In the genomic region with DNA sequence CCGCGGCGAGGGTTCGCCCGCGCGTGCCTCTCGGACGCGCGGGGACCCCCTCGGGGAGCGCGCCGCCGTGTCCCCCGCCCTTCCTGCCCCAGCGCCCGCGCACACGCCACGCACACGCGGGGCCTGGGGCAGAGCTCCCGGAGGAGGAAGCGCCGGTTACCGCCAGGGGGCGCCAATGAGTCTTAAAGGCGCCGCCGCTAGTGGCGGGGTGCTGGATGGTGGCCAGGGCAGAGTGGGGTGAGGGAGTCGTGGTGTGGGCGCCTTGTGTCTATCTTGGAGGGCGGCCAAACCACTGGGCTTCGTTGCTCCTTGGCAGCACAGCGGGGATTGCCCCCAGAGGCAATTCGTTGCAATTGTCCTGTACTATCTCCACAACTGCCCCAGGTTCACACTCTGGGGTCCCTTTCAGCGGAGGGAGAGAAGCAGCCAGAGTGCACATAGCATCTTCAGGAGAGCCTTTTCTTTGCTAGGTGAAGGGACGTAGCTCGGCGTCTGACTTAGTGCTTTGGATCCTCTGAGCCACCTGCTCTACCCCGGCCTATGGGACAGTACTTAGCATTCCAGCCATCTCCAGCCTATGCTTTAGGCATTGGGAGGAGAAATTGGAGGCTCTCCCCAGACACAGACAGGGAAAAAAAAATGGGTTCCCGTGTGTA, we compare ENCODE assay signal across 8 mouse cellular contexts. TPM values are rescaled to one million over a fixed set of nuclear protein-coding genes. Genes with fewer than 3 reads are reported as not detected.
DNase-seq lines count a peak whose midpoint lies in the region; ATAC-seq lines count a peak whose summit lies in the region.

No protein-coding gene starts in this region.

- peak overlapping the region; percentile 92 for H3K27ac ChIP-seq in intestine, embryonic 16.5 days (ENCODE audit: low read length)
- peak overlapping the region; percentile 92 for H3K27ac ChIP-seq in midbrain, embryonic 10.5 days (replicated peaks)

- H3K27me3 ChIP-seq in intestine, embryonic 16.5 days (replicated peaks; ENCODE audit: control insufficient read depth, insufficient read depth, low read length) = no peaks in the 10 kb centered on the region
- H3K27me3 ChIP-seq in midbrain, embryonic 10.5 days (ENCODE audit: low read depth, poor library complexity, severe bottlenecking) = peaks cover 36% of the 10 kb centered on the region

- peak overlapping the region; percentile 84 for H3K4me3 ChIP-seq in intestine, embryonic 16.5 days (ENCODE audit: low read length)
- H3K4me3 ChIP-seq in midbrain, embryonic 10.5 days = peak overlapping the region; percentile 84

- no peaks in the 10 kb centered on the region for H3K36me3 ChIP-seq in intestine, embryonic 16.5 days (ENCODE audit: control insufficient read depth, insufficient read depth, low read length)
- no peaks in the 10 kb centered on the region for H3K36me3 ChIP-seq in midbrain, embryonic 10.5 days

- H3K4me1 ChIP-seq in intestine, embryonic 16.5 days (ENCODE audit: control insufficient read depth, insufficient read depth, low read length) = peaks cover 52% of the 10 kb centered on the region
- H3K4me1 ChIP-seq in midbrain, embryonic 10.5 days = peaks cover 61% of the 10 kb centered on the region

- peak overlapping the region; percentile 87 for H3K9ac ChIP-seq in intestine, embryonic 16.5 days (ENCODE audit: low read depth, low read length)

- DNase-seq in adrenal gland, adult 18-20 months (ENCODE audit: low spot score in 2 of 2) = peak; percentile 91 to 97
- peak; percentile 90 for DNase-seq in embryo, embryonic 11 days
- peak; percentile 80 to 82 for DNase-seq in gastrocnemius, postnatal 36 days
- DNase-seq in left cerebral cortex, postnatal 36 days (ENCODE audit: low spot score in 2 of 2) = peak; percentile 90 to 91
- peak; percentile 83 for DNase-seq in midbrain, embryonic 10.5 days (ENCODE audit: low spot score)
- peak; percentile 79 to 82 for DNase-seq in right cerebral cortex, postnatal 36 days (ENCODE audit: low spot score in 2 of 2)
- DNase-seq in urinary bladder, postnatal 4 days (ENCODE audit: low spot score in 2 of 2) = peak; percentile 79 to 92

- peak overlapping the region; percentile 91 for H3K4me2 ChIP-seq in intestine, embryonic 16.5 days (ENCODE audit: low read depth, low read length)

- WGBS in intestine, embryonic 16.5 days = 2% methylated on average over 45 of the region's 45 CpGs
- WGBS in midbrain, embryonic 10.5 days = 2% methylated on average over 45 of the region's 45 CpGs

- no peaks in the 10 kb centered on the region for H3K9me3 ChIP-seq in intestine, embryonic 16.5 days (ENCODE audit: control insufficient read depth, low read length)
- no peaks in the 10 kb centered on the region for H3K9me3 ChIP-seq in midbrain, embryonic 10.5 days (replicated peaks)

- peak; percentile 74 for ATAC-seq in intestine, embryonic 16.5 days

- intact Hi-C loops in gastrocnemius, postnatal 36 days (cut with DNase I) = no loop called here
- intact Hi-C loops in left cerebral cortex, postnatal 36 days (cut with DNase I) = no loop called here

RNA-seq across cellular contexts. Expression of a gene that starts 0.6 kb away (rescaled TPM):
- total RNA-seq in adrenal gland, adult 18-20 months (2021) = 100 to 1,000 TPM in 1 of 2 experiments, 10 to 100 TPM in 1; 49.7 to 156 TPM
- total RNA-seq in gastrocnemius, postnatal 36 days (2021) = 1 to 10 TPM; 6.3 to 8.4 TPM
- polyA plus RNA-seq in intestine, embryonic 16.5 days (2015; fragmentation: Nextera tagmentation; extraction: Ambion mirVana) = 51.4 and 57.1 TPM in 2 replicates
- total RNA-seq in left cerebral cortex, postnatal 36 days (2021) = 10 to 100 TPM; 57.6 to 66.4 TPM
- polyA plus RNA-seq in midbrain, embryonic 10.5 days (2016; fragmentation: Nextera tagmentation; extraction: Ambion mirVana) = 16.1 and 16.9 TPM in 2 replicates

RNA-seq across cellular contexts. Expression of a gene that starts 38.1 kb away (rescaled TPM):
- total RNA-seq in adrenal gland, adult 18-20 months (2021) = 10 to 100 TPM in 1 of 2 experiments, 1 to 10 TPM in 1; 7.5 to 11.0 TPM
- total RNA-seq in gastrocnemius, postnatal 36 days (2021) = 1 to 10 TPM; 3.2 to 5.4 TPM
- polyA plus RNA-seq in intestine, embryonic 16.5 days (2015; fragmentation: Nextera tagmentation; extraction: Ambion mirVana) = 19.3 and 20.2 TPM in 2 replicates
- total RNA-seq in left cerebral cortex, postnatal 36 days (2021) = 10 to 100 TPM; 28.9 to 30.6 TPM
- 38.4 and 44.6 TPM in 2 replicates for polyA plus RNA-seq in midbrain, embryonic 10.5 days (2016; fragmentation: Nextera tagmentation; extraction: Ambion mirVana)

RNA-seq across cellular contexts. Expression of a gene that starts 38.2 kb away (rescaled TPM):
- 10 to 100 TPM in 1 of 2 experiments, 1 to 10 TPM in 1; 8.0 to 10.5 TPM for total RNA-seq in adrenal gland, adult 18-20 months (2021)
- total RNA-seq in gastrocnemius, postnatal 36 days (2021) = 1 to 10 TPM; 2.0 to 2.2 TPM
- polyA plus RNA-seq in intestine, embryonic 16.5 days (2015; fragmentation: Nextera tagmentation; extraction: Ambion mirVana) = 16.9 and 17.2 TPM in 2 replicates
- total RNA-seq in left cerebral cortex, postnatal 36 days (2021) = 1 to 10 TPM; 5.4 TPM
- 13.2 and 14.0 TPM in 2 replicates for polyA plus RNA-seq in midbrain, embryonic 10.5 days (2016; fragmentation: Nextera tagmentation; extraction: Ambion mirVana)

RNA-seq across cellular contexts. Expression of a gene that starts 52.2 kb away (rescaled TPM):
- total RNA-seq in adrenal gland, adult 18-20 months (2021) = not detected
- total RNA-seq in gastrocnemius, postnatal 36 days (2021) = not detected
- polyA plus RNA-seq in intestine, embryonic 16.5 days (2015; fragmentation: Nextera tagmentation; extraction: Ambion mirVana) = not detected in 2 replicates
- total RNA-seq in left cerebral cortex, postnatal 36 days (2021) = not detected
- not detected in 2 replicates for polyA plus RNA-seq in midbrain, embryonic 10.5 days (2016; fragmentation: Nextera tagmentation; extraction: Ambion mirVana)

RNA-seq across cellular contexts. Expression of a gene that starts 52.3 kb away (rescaled TPM):
- total RNA-seq in adrenal gland, adult 18-20 months (2021) = 10 to 100 TPM; 15.8 to 20.9 TPM
- 1 to 10 TPM; 7.7 to 8.5 TPM for total RNA-seq in gastrocnemius, postnatal 36 days (2021)
- polyA plus RNA-seq in intestine, embryonic 16.5 days (2015; fragmentation: Nextera tagmentation; extraction: Ambion mirVana) = 26.7 and 30.0 TPM in 2 replicates
- total RNA-seq in left cerebral cortex, postnatal 36 days (2021) = 10 to 100 TPM; 12.7 to 14.5 TPM
- 50.3 and 52.7 TPM in 2 replicates for polyA plus RNA-seq in midbrain, embryonic 10.5 days (2016; fragmentation: Nextera tagmentation; extraction: Ambion mirVana)

Comparison
In these comparisons a context has a peak if more than half of its experiments do, and no peak if none do; other contexts are left out.
1. Peak in every context shown above with its lines: DNase-seq, ATAC-seq, H3K4me3 ChIP-seq and H3K27ac ChIP-seq.
2. RNA of a gene that starts 0.6 kb away (total RNA-seq): 49.7 to 156 TPM in adrenal gland, adult 18-20 months and 57.6 to 66.4 TPM in left cerebral cortex, postnatal 36 days; 6.3 to 8.4 TPM in gastrocnemius, postnatal 36 days; every median in the first group is over 4 times any median in the second.